Mouse (Mus musculus): ENCODE measurements around the gene Baiap3. TPM values are rescaled to one million over a fixed set of nuclear protein-coding genes. Genes with fewer than 3 reads are reported as not detected.

Baiap3 gene
- polyA plus RNA-seq, 1 experiment = 18.6 TPM

DNA sequence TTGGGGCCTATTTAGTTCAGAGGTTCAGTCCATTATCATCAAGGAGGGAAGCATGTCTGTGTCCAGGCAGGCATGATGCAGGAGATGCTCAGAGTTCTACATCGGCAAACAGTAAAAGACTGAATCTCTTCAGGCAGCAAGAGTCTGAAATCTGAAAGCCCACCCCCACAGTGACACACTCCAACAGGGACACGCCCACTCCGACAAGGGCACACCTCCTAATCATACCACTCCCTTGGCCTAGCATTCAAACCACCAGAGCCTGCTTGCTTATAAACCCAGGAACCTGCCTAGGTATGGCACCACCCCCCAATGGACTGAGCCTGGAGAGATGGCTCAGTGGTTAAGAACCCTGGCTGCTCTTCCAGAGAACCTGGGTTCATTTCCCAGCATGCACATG is 40.7 kb downstream of the Baiap3 start:
- DNase-seq (ENCODE audit: extremely low spot score in 1 of 2, low spot score in 1 of 2) = no peak

DNA sequence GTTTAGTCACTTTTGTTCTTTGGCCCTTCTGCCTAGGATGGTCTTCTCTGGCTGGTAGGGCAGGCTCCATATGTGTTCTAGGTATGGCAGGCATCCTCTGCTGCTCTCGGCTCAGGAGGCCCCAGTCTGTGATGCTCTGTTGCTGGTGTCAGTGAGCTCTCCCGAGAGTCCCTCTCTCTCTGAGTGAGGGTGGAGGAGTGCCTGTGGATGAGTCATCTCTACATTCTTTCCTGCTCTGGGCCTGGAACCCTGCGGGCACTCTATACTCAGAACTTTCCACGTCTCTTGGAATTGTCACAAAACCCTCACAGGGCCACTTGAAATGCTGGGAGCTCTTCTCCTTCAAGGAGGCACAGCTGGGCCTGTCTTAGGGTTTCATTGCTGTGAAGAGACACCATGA is 44.5 kb downstream of the Baiap3 start:
- DNase-seq (ENCODE audit: extremely low spot score in 1 of 2, low spot score in 1 of 2) = peak in 1 of 2 experiments; percentile 45

DNA sequence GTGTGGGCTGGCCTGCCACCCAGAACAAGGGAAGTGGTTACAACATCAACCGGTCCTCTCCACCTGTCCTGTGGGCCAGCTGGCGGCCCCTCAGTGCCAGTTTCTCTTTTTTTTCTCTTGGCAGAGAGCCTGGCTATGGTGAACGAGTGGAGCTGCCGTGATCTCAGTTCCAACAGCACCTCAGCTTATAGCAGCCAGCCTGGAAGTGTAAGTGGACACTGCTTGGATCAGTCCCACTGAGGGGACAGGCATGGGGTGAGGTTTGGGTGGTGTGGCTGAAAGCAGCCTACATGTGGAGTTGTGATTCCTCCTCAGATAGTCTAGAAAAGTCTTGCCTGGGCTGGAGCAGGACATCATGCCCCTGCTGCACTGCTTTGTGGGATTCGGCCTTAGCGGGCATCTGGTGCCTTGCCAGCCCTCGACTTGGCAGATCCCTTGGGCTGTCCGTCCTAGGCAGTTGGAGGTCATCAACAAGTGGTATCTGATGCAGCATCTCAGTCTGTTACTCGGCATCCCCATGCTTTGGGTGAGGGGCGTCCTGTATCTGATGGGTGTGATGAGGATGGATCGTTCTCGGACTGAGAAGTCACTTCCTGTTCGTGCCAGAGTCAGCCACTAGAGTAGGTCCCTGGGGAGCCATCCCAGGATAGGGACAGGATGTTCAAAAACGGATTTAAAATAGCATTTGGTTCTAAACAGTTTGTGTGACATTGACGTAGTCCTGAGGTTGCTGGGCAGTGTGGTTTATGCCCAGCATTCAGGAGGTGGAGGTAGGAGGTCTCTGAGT is 45.3 kb downstream of the Baiap3 start:
- DNase-seq (ENCODE audit: extremely low spot score in 1 of 2, low spot score in 1 of 2) = no peak

DNA sequence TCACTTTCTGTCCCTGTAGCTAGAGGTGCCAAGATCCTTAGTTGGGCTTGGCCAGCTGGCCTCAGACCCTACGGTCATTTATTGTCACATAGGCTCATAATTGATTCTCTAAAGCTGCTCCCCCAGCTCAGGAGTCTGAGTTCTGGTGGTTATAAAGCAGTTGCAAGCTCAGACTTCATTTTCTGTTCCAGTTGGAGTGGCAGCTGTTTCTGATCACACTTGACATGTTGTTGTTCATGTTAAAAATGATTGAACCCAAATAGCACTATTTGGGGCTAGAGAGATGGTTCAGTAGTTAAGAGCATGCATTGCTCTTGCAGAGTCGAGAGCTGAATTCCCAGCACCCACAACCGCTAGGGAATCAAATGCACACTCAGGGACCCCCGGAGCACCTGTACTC is 46.2 kb downstream of the Baiap3 start:
- no peak for DNase-seq (ENCODE audit: extremely low spot score in 1 of 2, low spot score in 1 of 2)

DNA sequence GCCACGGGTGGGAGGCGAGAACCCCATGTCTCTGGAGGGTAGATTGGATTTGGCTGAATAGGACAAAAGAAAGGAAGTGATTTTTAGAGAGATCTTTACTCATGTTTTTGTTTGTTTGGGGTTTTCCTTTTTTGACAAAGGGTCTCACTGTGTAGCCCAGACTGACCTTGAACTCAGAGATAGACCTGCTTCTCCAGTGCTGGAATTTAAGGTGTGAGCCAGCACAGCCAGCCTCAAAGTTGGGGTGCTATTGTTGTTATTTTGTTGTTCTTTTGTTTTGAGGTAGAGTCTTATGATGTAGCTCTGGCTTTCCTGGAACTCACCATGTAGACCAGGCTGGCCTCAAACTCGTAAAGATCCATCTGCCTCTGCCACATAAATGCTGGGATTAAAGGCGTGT is 53.8 kb downstream of the Baiap3 start:
- no peak for DNase-seq (ENCODE audit: extremely low spot score in 1 of 2, low spot score in 1 of 2)

Other genes starting within 250 kb of the Baiap3 start
- 21.5 and 22.2 TPM in 2 replicates for gene Cramp1l, start 240.6 kb downstream of the Baiap3 start, polyA plus RNA-seq (2012; rRNA removed)
- 19.0 and 23.6 TPM in 2 replicates for gene Ift140, start 240.3 kb downstream of the Baiap3 start, polyA plus RNA-seq (2012; rRNA removed)
- 16.2 and 16.3 TPM in 2 replicates for gene Tmem204, start 172.8 kb downstream of the Baiap3 start, polyA plus RNA-seq (2012; rRNA removed)
- gene Telo2, start 140.4 kb downstream of the Baiap3 start, polyA plus RNA-seq (2012; rRNA removed) = 19.0 and 27.2 TPM in 2 replicates
- gene Ptx4, start 135.6 kb downstream of the Baiap3 start, polyA plus RNA-seq (2012; rRNA removed) = 0.08 and 0.16 TPM in 2 replicates
- 45.6 and 51.4 TPM in 2 replicates for gene Clcn7, start 123.0 kb downstream of the Baiap3 start, polyA plus RNA-seq (2012; rRNA removed)
- gene Ccdc154, start 93.9 kb downstream of the Baiap3 start, polyA plus RNA-seq (2012; rRNA removed) = 0.04 TPM in 1 of 2 replicates, not detected in the other
- gene Gm38655, start 80.9 kb downstream of the Baiap3 start, polyA plus RNA-seq (2012; rRNA removed) = not detected in 2 replicates
- 21.9 and 23.4 TPM in 2 replicates for gene BC003965, start 71.8 kb downstream of the Baiap3 start, polyA plus RNA-seq (2012; rRNA removed)
- gene Unkl, start 68.0 kb downstream of the Baiap3 start, polyA plus RNA-seq (2012; rRNA removed) = 41.1 and 42.1 TPM in 2 replicates
- 126 and 128 TPM in 2 replicates for gene Gnptg, start 16.2 kb downstream of the Baiap3 start, polyA plus RNA-seq (2012; rRNA removed)
- 33.9 and 41.4 TPM in 2 replicates for gene Tsr3, start 16.2 kb downstream of the Baiap3 start, polyA plus RNA-seq (2012; rRNA removed)
- 265 and 295 TPM in 2 replicates for gene Ube2i, start 18.3 kb upstream of the Baiap3 start, polyA plus RNA-seq (2012; rRNA removed)
- gene Prss34, start 42.0 kb upstream of the Baiap3 start, polyA plus RNA-seq (2012; rRNA removed) = not detected in 2 replicates
- gene Prss28, start 52.3 kb upstream of the Baiap3 start, polyA plus RNA-seq (2012; rRNA removed) = not detected in 2 replicates
- not detected in 2 replicates for gene Prss29, start 62.3 kb upstream of the Baiap3 start, polyA plus RNA-seq (2012; rRNA removed)
- not detected in 2 replicates for gene Tpsab1, start 89.2 kb upstream of the Baiap3 start, polyA plus RNA-seq (2012; rRNA removed)
- not detected in 2 replicates for gene Tpsb2, start 109.9 kb upstream of the Baiap3 start, polyA plus RNA-seq (2012; rRNA removed)
- not detected in 2 replicates for gene Tpsg1, start 112.9 kb upstream of the Baiap3 start, polyA plus RNA-seq (2012; rRNA removed)
- 72.9 and 77.0 TPM in 2 replicates for gene Cacna1h, start 177.4 kb upstream of the Baiap3 start, polyA plus RNA-seq (2012; rRNA removed)
- 0.61 and 1.1 TPM in 2 replicates for gene Tekt4, start 198.3 kb upstream of the Baiap3 start, polyA plus RNA-seq (2012; rRNA removed)
- 0.08 and 0.11 TPM in 2 replicates for gene Sstr5, start 240.9 kb upstream of the Baiap3 start, polyA plus RNA-seq (2012; rRNA removed)

All from frontal cortex, adult 2 months (tissue).